Mouse (Mus musculus) limb, embryonic 11.5 days (tissue): ENCODE results near the gene Gpc6. TPM values are rescaled to one million over a fixed set of nuclear protein-coding genes. Genes with fewer than 3 reads are reported as not detected.

Experiments used
- ATAC-seq: fragments of 200-750 bp; cut with Nextera tagmentation; 2 replicates; pipeline ENCODE4 v1.8.0; 2017; ENCODE audit warnings: low read depth; ENCODE audit not compliant: insufficient number of reproducible peaks, low FRiP score, low TSS enrichment
- DNase-seq: peaks from one replicate; pipeline ENCODE4 v3.0.0-alpha.2; 2015; ENCODE audit warnings: low spot score
- H3K27ac ChIP-seq: fragments of 300-500 bp; sonication (generic); replicated peaks from 2 replicates; pipeline ENCODE4 v1.5.1; 2014; ENCODE audit warnings: low read depth, mild to moderate bottlenecking, low read length
- H3K27me3 ChIP-seq: fragments of 300-500 bp; sonication (generic); 2 replicates; pipeline ENCODE4 v1.6.1; 2014; ENCODE audit warnings: mild to moderate bottlenecking, low read length, mixed read lengths; ENCODE audit not compliant: control insufficient read depth, insufficient read depth
- H3K36me3 ChIP-seq: fragments of 300-500 bp; sonication (generic); 2 replicates; pipeline ENCODE4 v1.6.1; 2014; ENCODE audit warnings: mild to moderate bottlenecking, low read length, moderate library complexity, mixed read lengths; ENCODE audit not compliant: control insufficient read depth, insufficient read depth
- H3K4me1 ChIP-seq: fragments of 300-500 bp; sonication (generic); 2 replicates; pipeline ENCODE4 v1.6.1; 2014; ENCODE audit warnings: low read length, mixed read lengths; ENCODE audit not compliant: control insufficient read depth, insufficient read depth
- H3K4me2 ChIP-seq: fragments of 300-500 bp; sonication (generic); 2 replicates; pipeline ENCODE4 v1.6.1; 2014; ENCODE audit warnings: low read depth, mild to moderate bottlenecking, moderate library complexity; ENCODE audit not compliant: severe bottlenecking
- H3K4me3 ChIP-seq: fragments of 300-500 bp; sonication (generic); 2 replicates; pipeline ENCODE4 v1.5.1; 2014; ENCODE audit warnings: low read depth, low read length
- H3K9ac ChIP-seq: fragments of 300-500 bp; sonication (generic); 2 replicates; pipeline ENCODE4 v1.6.1; 2014; ENCODE audit warnings: mild to moderate bottlenecking, low read length
- H3K9me3 ChIP-seq: fragments of 300-500 bp; sonication (generic); 2 replicates; pipeline ENCODE4 v1.6.1; 2016; ENCODE audit warnings: low read length; ENCODE audit not compliant: control insufficient read depth
- WGBS: fragments of 180-500 bp; shearing (Covaris S2); extraction: QIAGEN DNeasy Blood & Tissue Kit; methylation state at CpG from one replicate; pipeline ENCODE4 v1.1.7; 2014; 5-methylcytosine and 5-hydroxymethylcytosine counted together
- polyA plus RNA-seq: library from polyadenylated mRNA; unstranded; fragments of >200 nt; fragmentation: Nextera tagmentation; extraction: Ambion mirVana; gene quantifications from 2 replicates; pipeline ENCODE4 v1.2.1, GENCODE M21; 2014

Gene Gpc6
- polyA plus RNA-seq, 1 experiment from 2014 or later, result 39.1 TPM

- no peaks in the 10 kb centered on the region for H3K9me3 ChIP-seq
- DNase-seq (no peak), ATAC-seq (no peak)
- no peaks in the 10 kb centered on the region for H3K4me1 ChIP-seq
- H3K36me3 ChIP-seq, result no peaks in the 10 kb centered on the region
- no peak overlapping the region for H3K9ac ChIP-seq
- H3K27ac ChIP-seq, result no peak overlapping the region
- H3K4me3 ChIP-seq, result no peak overlapping the region
- 66% methylated on average over 2 of the region's 2 CpGs for WGBS
- no peaks in the 10 kb centered on the region for H3K27me3 ChIP-seq
- H3K4me2 ChIP-seq, result no peak overlapping the region
These were observed 130.0 kb downstream of the Gpc6 start for GRCm38 (mm10) chr14:117055134-117055533.

- Histone ChIP-seq H3K9me3 (no peaks in the 10 kb centered on the region), H3K4me2 (no peak overlapping the region), H3K27me3 (no peaks in the 10 kb centered on the region), H3K27ac (no peak overlapping the region), H3K4me1 (no peaks in the 10 kb centered on the region), H3K36me3 (no peaks in the 10 kb centered on the region), H3K9ac (no peak overlapping the region), H3K4me3 (no peak overlapping the region)
- no peak for DNase-seq
- WGBS, result 73% methylated on average over 2 of the region's 2 CpGs
- ATAC-seq, result no peak
These were observed 136.0 kb downstream of the Gpc6 start for GRCm38 (mm10) chr14:117061078-117061477.

- Histone ChIP-seq H3K4me2 (no peak overlapping the region), H3K27me3 (no peaks in the 10 kb centered on the region), H3K4me3 (no peak overlapping the region), H3K4me1 (no peaks in the 10 kb centered on the region), H3K9ac (no peak overlapping the region), H3K27ac (no peak overlapping the region), H3K36me3 (no peaks in the 10 kb centered on the region), H3K9me3 (no peaks in the 10 kb centered on the region)
- 97% methylated on average over 2 of the region's 2 CpGs for WGBS
- DNase-seq, result no peak
- no peak for ATAC-seq
These were observed 136.4 kb downstream of the Gpc6 start for GRCm38 (mm10) chr14:117061527-117061926.

- ATAC-seq (no peak), DNase-seq (no peak)
- Histone ChIP-seq H3K27me3 (no peaks in the 10 kb centered on the region), H3K4me1 (no peaks in the 10 kb centered on the region), H3K9me3 (no peaks in the 10 kb centered on the region), H3K4me3 (no peak overlapping the region), H3K4me2 (no peak overlapping the region), H3K36me3 (no peaks in the 10 kb centered on the region), H3K9ac (no peak overlapping the region), H3K27ac (no peak overlapping the region)
- 93% methylated on average over 5 of the region's 5 CpGs for WGBS
These were observed 143.1 kb downstream of the Gpc6 start for GRCm38 (mm10) chr14:117068179-117068578.

- H3K4me3 ChIP-seq, result no peak overlapping the region
- 92% methylated on average over 4 of the region's 4 CpGs for WGBS
- ATAC-seq, result no peak
These were observed 145.5 kb downstream of the Gpc6 start for GRCm38 (mm10) chr14:117070470-117071085.

GRCm38 (mm10) chr14:117093586-117093985, 168.5 kb downstream of the Gpc6 start:
- H3K4me2 ChIP-seq, result no peak overlapping the region
- no peaks in the 10 kb centered on the region for H3K4me1 ChIP-seq
- DNase-seq (no peak), ATAC-seq (no peak)
- no peak overlapping the region for H3K9ac ChIP-seq
- 92% methylated on average over 4 of the region's 4 CpGs for WGBS
- no peaks in the 10 kb centered on the region for H3K36me3 ChIP-seq
- no peaks in the 10 kb centered on the region for H3K27me3 ChIP-seq
- H3K4me3 ChIP-seq, result no peak overlapping the region
- no peaks in the 10 kb centered on the region for H3K9me3 ChIP-seq
- H3K27ac ChIP-seq, result no peak overlapping the region

More at GRCm38 (mm10) chr14:117070470-117071085, 145.5 kb downstream of the Gpc6 start:
- no peaks in the 10 kb centered on the region for H3K9me3 ChIP-seq
- H3K4me2 ChIP-seq, result no peak overlapping the region
- H3K27me3 ChIP-seq, result no peaks in the 10 kb centered on the region
- H3K4me1 ChIP-seq, result no peaks in the 10 kb centered on the region
- no peak overlapping the region for H3K27ac ChIP-seq
- no peak overlapping the region for H3K9ac ChIP-seq
- no peak for DNase-seq
- H3K36me3 ChIP-seq, result no peaks in the 10 kb centered on the region; the same call in 1 of the 2 replicates

- Histone ChIP-seq H3K9ac (no peak overlapping the region), H3K36me3 (no peaks in the 10 kb centered on the region), H3K27ac (no peak overlapping the region), H3K9me3 (no peaks in the 10 kb centered on the region), H3K4me3 (no peak overlapping the region), H3K27me3 (no peaks in the 10 kb centered on the region), H3K4me2 (no peak overlapping the region), H3K4me1 (no peaks in the 10 kb centered on the region)
- DNase-seq, result no peak
- no peak for ATAC-seq
- WGBS, result 95% methylated on average over 4 of the region's 4 CpGs
These were observed 181.8 kb downstream of the Gpc6 start for GRCm38 (mm10) chr14:117106900-117107299.

- H3K36me3 ChIP-seq, result no peaks in the 10 kb centered on the region
- no peaks in the 10 kb centered on the region for H3K27me3 ChIP-seq
- H3K27ac ChIP-seq, result no peak overlapping the region
- H3K9me3 ChIP-seq, result no peaks in the 10 kb centered on the region
- DNase-seq (no peak), ATAC-seq (no peak)
- 91% methylated on average over 3 of the region's 3 CpGs for WGBS
- H3K9ac ChIP-seq, result no peak overlapping the region
- no peak overlapping the region for H3K4me2 ChIP-seq
- no peaks in the 10 kb centered on the region for H3K4me1 ChIP-seq
- H3K4me3 ChIP-seq, result no peak overlapping the region
These were observed 188.0 kb downstream of the Gpc6 start for GRCm38 (mm10) chr14:117113153-117113552.

- WGBS, result 86% methylated on average over 1 of the region's 1 CpGs
- H3K27ac ChIP-seq, result no peak overlapping the region
- no peak overlapping the region for H3K9ac ChIP-seq
- no peaks in the 10 kb centered on the region for H3K27me3 ChIP-seq
- no peak overlapping the region for H3K4me2 ChIP-seq
- DNase-seq (no peak), ATAC-seq (no peak)
- H3K4me1 ChIP-seq, result no peaks in the 10 kb centered on the region
- H3K4me3 ChIP-seq, result no peak overlapping the region
- H3K9me3 ChIP-seq, result no peaks in the 10 kb centered on the region
- no peaks in the 10 kb centered on the region for H3K36me3 ChIP-seq
These were observed 196.9 kb downstream of the Gpc6 start for GRCm38 (mm10) chr14:117122036-117122435.
